Mouse (Mus musculus): ENCODE results near the gene Chst10. TPM values are rescaled to one million over a fixed set of nuclear protein-coding genes. Genes with fewer than 3 reads are reported as not detected.

Chst10 gene
- polyA plus RNA-seq (2012; fragmentation: generic; extraction: Trizol) = 1 to 10 TPM; 2.5 to 9.0 TPM

GRCm38 (mm10) chr1:38897431-38898248 lies at the start of gene Chst10:
Chst10 (minus strand) TSS chr1:38898161.

GRCm38 (mm10) chr1:38938849-38939248 lies 40.9 kb upstream of the Chst10 start, which contains the start of gene Nms:
Nms (plus strand) TSS chr1:38939149.

GRCm38 (mm10) chr1:38836477-38836872 lies 61.5 kb downstream of the Chst10 start, which contains the start of gene Lonrf2:
Lonrf2 (minus strand) TSS chr1:38836711.

Other genes starting within 250 kb of the Chst10 start
- gene Aff3, start 233.2 kb downstream of the Chst10 start, polyA plus RNA-seq (2012; fragmentation: generic; extraction: Trizol) = 1 to 10 TPM in 1 of 2 experiments, under 1 TPM in 1; 0.04 to 2.1 TPM
- gene Lonrf2, start 61.5 kb downstream of the Chst10 start, polyA plus RNA-seq (2012; fragmentation: generic; extraction: Trizol) = not detected
- gene Nms, start 41.0 kb upstream of the Chst10 start, polyA plus RNA-seq (2012; fragmentation: generic; extraction: Trizol) = not detected
- gene Pdcl3, start 87.4 kb upstream of the Chst10 start, polyA plus RNA-seq (2012; fragmentation: generic; extraction: Trizol) = 10 to 100 TPM; 13.7 to 51.5 TPM